Mouse (Mus musculus) right cerebral cortex, postnatal 36 days (tissue): ENCODE measurements at regions not wholly inside any gene's neighbourhood (a gene's known extent, or its start where the extent isn't known, plus 50 kb on each side); places are given as distances from the start of the nearest gene placed in this dataset.

Experiments used
- DNase-seq, 2 experiments: peaks; one replicate each; pipeline ENCODE4 v3.0.0; 2022; ENCODE audit warnings: low spot score in 2 of 2, mixed read lengths in 1 of 2

- DNase-seq, result no peak
Measured at GRCm38 (mm10) chr12:86830247-86830585, 54.4 kb downstream of the Irf2bpl start.

GRCm38 (mm10) chr12:86829581-86830246, 54.9 kb downstream of the Irf2bpl start:
- no peak for DNase-seq

GRCm38 (mm10) chr12:86827241-86827606, 57.4 kb downstream of the Irf2bpl start:
- DNase-seq, result no peak

GRCm38 (mm10) chr12:86826420-86827240, 58.0 kb downstream of the Irf2bpl start:
- peak; percentile 67 to 82 for DNase-seq

GRCm38 (mm10) chr12:86825584-86826419, 58.8 kb downstream of the Irf2bpl start:
- DNase-seq, result no peak

- DNase-seq, result peak; percentile 57 to 70
Measured at GRCm38 (mm10) chr12:86824860-86825583, 59.6 kb downstream of the Irf2bpl start.

GRCm38 (mm10) chr12:86823855-86824589, 60.6 kb downstream of the Irf2bpl start:
- DNase-seq, result peak; percentile 88

GRCm38 (mm10) chr12:86823488-86823854, 61.1 kb downstream of the Irf2bpl start:
- no peak for DNase-seq

- no peak for DNase-seq
Measured at GRCm38 (mm10) chr12:86821183-86821582, 63.4 kb downstream of the Irf2bpl start.

- no peak for DNase-seq
Measured at GRCm38 (mm10) chr12:86819568-86819967, 65.0 kb downstream of the Irf2bpl start.

GRCm38 (mm10) chr12:86819163-86819562, 65.4 kb downstream of the Irf2bpl start:
- no peak for DNase-seq

- no peak for DNase-seq
Measured at GRCm38 (mm10) chr12:86818201-86818600, 66.4 kb downstream of the Irf2bpl start.

- DNase-seq, result no peak
Measured at GRCm38 (mm10) chr12:86816702-86817610, 67.6 kb downstream of the Irf2bpl start.

GRCm38 (mm10) chr12:86816171-86816701, 68.4 kb downstream of the Irf2bpl start:
- peak; percentile 78 to 84 for DNase-seq

GRCm38 (mm10) chr12:86814740-86815139, 69.9 kb downstream of the Irf2bpl start:
- DNase-seq, result no peak
